ENCODE assay signal across 5 mouse cellular contexts in the genomic region with DNA sequence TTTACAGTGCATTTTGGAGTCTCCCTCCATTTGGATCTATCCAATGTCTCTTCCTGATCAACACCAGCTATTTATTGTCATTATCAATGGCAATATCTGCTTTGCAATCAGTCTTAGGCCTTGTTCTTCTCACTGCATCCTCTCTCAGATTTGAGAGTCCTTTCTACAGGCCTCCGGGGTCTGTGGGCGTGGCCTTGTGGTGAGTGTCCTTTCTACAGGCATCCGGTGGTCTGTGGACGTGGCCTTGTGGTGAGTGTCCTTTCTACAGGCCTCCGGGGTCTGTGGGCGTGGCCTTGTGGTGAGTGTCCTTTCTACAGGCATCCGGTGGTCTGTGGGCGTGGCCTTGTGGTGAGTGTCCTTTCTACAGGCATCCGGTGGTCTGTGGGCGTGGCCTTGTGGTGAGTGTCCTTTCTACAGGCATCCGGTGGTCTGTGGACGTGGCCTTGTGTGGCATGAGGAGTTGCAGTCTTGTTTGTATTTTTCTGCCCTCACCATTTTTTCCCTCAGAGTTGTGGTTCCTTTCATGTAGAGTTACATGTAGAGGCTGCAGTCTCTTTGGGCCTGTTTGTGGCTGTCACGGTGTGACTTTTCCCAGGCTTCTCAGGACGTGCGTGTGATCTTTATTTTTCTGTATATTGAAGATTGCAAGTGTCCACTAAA.
DNase-seq lines count a peak whose midpoint lies in the region; ATAC-seq lines count a peak whose summit lies in the region.

No protein-coding gene starts in this region.

- peak; percentile 88 for ATAC-seq in granulocyte monocyte progenitor cell, adult 5-6 weeks (replicated peaks; ENCODE audit: poor library complexity, severe bottlenecking)
- peak; percentile 84 for ATAC-seq in megakaryocyte progenitor cell, adult 5-6 weeks (replicated peaks; ENCODE audit: poor library complexity)

- DNase-seq in T-cell, adult 2 months (ENCODE audit: low spot score), result peak; percentile 27
- DNase-seq in induced T-regulatory cell, adult 2 months (ENCODE audit: low read depth), result peak; percentile 28
- DNase-seq in natural killer cell, adult 2 months (ENCODE audit: low spot score in 2 of 2), result peak; percentile 69 to 89

Comparison
In these comparisons a context has a peak if more than half of its experiments do, and no peak if none do; other contexts are left out.
1. Peak in every context shown above with its lines: DNase-seq and ATAC-seq.
2. DNase-seq: peak in every context shown above with its lines; median percentile 79 in natural killer cell, adult 2 months; 28 in induced T-regulatory cell, adult 2 months; 27 in T-cell, adult 2 months.